Mouse (Mus musculus) heart, embryonic 15.5 days (tissue): Measurements from ENCODE around the gene Zfp652. TPM values are rescaled to one million over a fixed set of nuclear protein-coding genes. Genes with fewer than 3 reads are reported as not detected.
"Not testable (repeated sequence)": the region's sequence is repeated elsewhere in the genome, so short reads cannot be mapped to it uniquely, and the experiment has no call there.

ENCODE experiments used
- ATAC-seq: fragments of 200-750 bp; cut with Nextera tagmentation; replicated peaks from 2 replicates; pipeline ENCODE4 v1.8.0; 2017; ENCODE audit warnings: low read depth, moderate TSS enrichment; ENCODE audit not compliant: insufficient number of reproducible peaks, insufficient read depth, low FRiP score
- H3K27ac ChIP-seq: fragments of 300-500 bp; sonication (generic); 2 replicates; pipeline ENCODE4 v1.5.1; 2015; ENCODE audit warnings: mild to moderate bottlenecking, inconsistent platforms
- H3K27me3 ChIP-seq: fragments of 300-500 bp; sonication (generic); 2 replicates; pipeline ENCODE4 v1.6.1; 2015; ENCODE audit warnings: inconsistent platforms
- H3K36me3 ChIP-seq: fragments of 300-500 bp; sonication (generic); 2 replicates; pipeline ENCODE4 v1.6.1; 2015; ENCODE audit warnings: mild to moderate bottlenecking, inconsistent platforms
- H3K4me1 ChIP-seq: fragments of 300-500 bp; sonication (generic); replicated peaks from 2 replicates; pipeline ENCODE4 v1.6.1; 2015; ENCODE audit warnings: inconsistent platforms
- H3K4me2 ChIP-seq: fragments of 300-500 bp; sonication (generic); 2 replicates; pipeline ENCODE4 v1.6.1; 2015; ENCODE audit warnings: inconsistent platforms, mild to moderate bottlenecking, moderate library complexity
- H3K4me3 ChIP-seq: fragments of 300-500 bp; sonication (generic); 2 replicates; pipeline ENCODE4 v1.5.1; 2015; ENCODE audit warnings: mild to moderate bottlenecking, inconsistent platforms
- H3K9ac ChIP-seq: fragments of 300-500 bp; sonication (generic); 2 replicates; pipeline ENCODE4 v1.6.1; 2015; ENCODE audit warnings: mild to moderate bottlenecking, inconsistent platforms
- H3K9me3 ChIP-seq: fragments of 300-500 bp; sonication (generic); replicated peaks from 2 replicates; pipeline ENCODE4 v1.6.1; 2016; ENCODE audit warnings: inconsistent platforms
- WGBS: fragments of 180-500 bp; shearing (Covaris S2); methylation state at CpG from one replicate; pipeline ENCODE4 v1.1.7; 2015; ENCODE audit warnings: mixed read lengths; 5-methylcytosine and 5-hydroxymethylcytosine counted together
- polyA plus RNA-seq: library from polyadenylated mRNA; unstranded; fragments of >200 nt; fragmentation: Nextera tagmentation; extraction: Ambion mirVana; gene quantifications from 2 replicates; pipeline ENCODE4 v1.2.1, GENCODE M21; 2015

Zfp652 gene
- polyA plus RNA-seq, 1 experiment from 2014 or later, result 12.9 TPM

GRCm38 (mm10) chr11:95859468-95859855 lies 147.0 kb downstream of the Zfp652 start:
- H3K4me1 ChIP-seq, result peaks cover 13% of the 10 kb centered on the region
- peak overlapping the region; percentile 79 for H3K4me3 ChIP-seq
- WGBS, result under 1% methylated on average over 35 of the region's 35 CpGs
- H3K27me3 ChIP-seq, result no peaks in the 10 kb centered on the region
- peak; percentile 47; the same call in 1 of the 2 replicates for ATAC-seq
- peak overlapping the region; percentile 64 for H3K9ac ChIP-seq
- H3K36me3 ChIP-seq, result no peaks in the 10 kb centered on the region
- H3K27ac ChIP-seq, result peak overlapping the region; percentile 89
- H3K9me3 ChIP-seq, result no peaks in the 10 kb centered on the region
- H3K4me2 ChIP-seq, result peak overlapping the region; percentile 85

DNA sequence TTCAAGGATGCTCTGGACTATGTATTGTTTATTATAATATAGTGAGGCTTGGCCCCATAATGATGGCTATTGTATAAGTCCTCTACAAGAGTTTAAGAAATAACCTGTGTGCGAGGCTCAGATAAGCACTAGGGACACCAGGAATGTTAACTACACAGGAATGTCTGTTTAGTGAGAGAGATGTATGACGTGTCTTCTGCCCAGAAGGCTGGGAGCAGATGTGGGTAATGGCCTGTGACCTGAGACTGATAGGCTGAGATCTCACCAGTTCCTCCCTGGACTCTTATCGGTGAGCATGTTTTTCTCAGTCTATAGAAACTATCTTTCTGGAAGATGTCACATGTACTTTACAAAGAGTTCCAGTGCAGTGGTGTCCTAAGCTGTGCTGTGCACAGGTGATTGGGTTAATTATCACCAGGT lies 147.6 kb downstream of the Zfp652 start:
- ATAC-seq, result no peak
- Histone ChIP-seq H3K4me1 (peaks cover 13% of the 10 kb centered on the region), H3K9ac (peak overlapping the region; percentile 64), H3K36me3 (no peaks in the 10 kb centered on the region), H3K9me3 (no peaks in the 10 kb centered on the region), H3K4me2 (peak overlapping the region; percentile 85), H3K4me3 (peak overlapping the region; percentile 79), H3K27me3 (no peaks in the 10 kb centered on the region), H3K27ac (0 out of 2 replicates have a peak overlapping the region, but pooled peaks have one; percentile 89)
- 20% methylated on average over 3 of the region's 3 CpGs for WGBS

DNA sequence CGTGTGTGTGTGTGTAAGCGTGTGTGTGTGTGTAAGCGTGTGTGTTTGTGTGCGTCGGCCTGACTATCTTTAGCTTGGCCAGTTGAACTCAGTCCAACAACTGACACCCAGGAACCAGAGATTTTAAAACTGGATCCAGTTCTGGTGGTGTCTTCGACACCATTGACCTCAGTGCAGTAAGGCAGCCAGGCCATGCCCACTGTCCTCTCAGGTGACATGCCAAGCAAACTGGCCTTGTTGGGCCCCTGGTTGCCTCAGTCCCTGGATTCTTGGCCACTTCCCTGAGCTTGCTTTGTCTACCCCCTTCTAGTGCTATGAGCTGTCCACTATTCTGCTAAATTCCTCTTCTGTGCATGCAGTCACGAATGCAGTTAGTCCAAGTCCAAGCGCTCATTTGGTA lies 148.9 kb downstream of the Zfp652 start:
- Histone ChIP-seq H3K27me3 (no peaks in the 10 kb centered on the region), H3K4me2 (no peak overlapping the region), H3K36me3 (no peaks in the 10 kb centered on the region), H3K9me3 (no peaks in the 10 kb centered on the region), H3K27ac (no peak overlapping the region), H3K4me3 (no peak overlapping the region), H3K4me1 (peaks cover 13% of the 10 kb centered on the region), H3K9ac (no peak overlapping the region)
- ATAC-seq, result no peak
- WGBS, result 88% methylated on average over 8 of the region's 8 CpGs

DNA sequence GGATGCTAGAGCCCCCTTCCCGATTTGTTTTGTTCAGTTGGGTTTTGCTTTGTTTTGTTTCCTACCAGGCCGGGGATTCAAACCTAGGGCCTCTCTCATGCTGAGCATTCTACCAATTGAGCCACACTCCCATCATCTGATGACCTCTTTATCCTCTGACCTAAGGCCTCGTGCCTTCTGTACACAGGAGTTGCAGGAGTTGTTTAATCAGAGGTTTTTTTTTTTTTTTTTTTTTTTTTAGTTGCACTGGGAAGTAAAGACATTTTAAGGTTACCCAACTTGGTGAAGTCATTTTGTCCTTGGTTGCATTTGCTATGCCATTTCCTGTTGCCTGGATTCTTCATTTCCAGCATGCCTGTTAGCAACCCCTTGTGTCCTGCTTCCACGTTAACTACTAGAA lies 157.0 kb downstream of the Zfp652 start:
- Histone ChIP-seq H3K4me2 (no peak overlapping the region), H3K4me1 (no peaks in the 10 kb centered on the region), H3K9ac (no peak overlapping the region), H3K4me3 (no peak overlapping the region), H3K9me3 (no peaks in the 10 kb centered on the region), H3K27me3 (no peaks in the 10 kb centered on the region), H3K27ac (no peak overlapping the region), H3K36me3 (no peaks in the 10 kb centered on the region)
- WGBS, result 67% methylated on average over 4 of the region's 4 CpGs
- ATAC-seq, result no peak

GRCm38 (mm10) chr11:95869918-95870470 lies 157.5 kb downstream of the Zfp652 start:
- H3K27me3 ChIP-seq, result no peaks in the 10 kb centered on the region
- ATAC-seq, result no peak
- H3K27ac ChIP-seq, result no peak overlapping the region
- H3K4me2 ChIP-seq, result no peak overlapping the region
- WGBS, result 60% methylated on average over 6 of the region's 6 CpGs
- H3K36me3 ChIP-seq, result no peaks in the 10 kb centered on the region
- no peaks in the 10 kb centered on the region for H3K4me1 ChIP-seq
- H3K4me3 ChIP-seq, result no peak overlapping the region
- H3K9ac ChIP-seq, result no peak overlapping the region
- no peaks in the 10 kb centered on the region for H3K9me3 ChIP-seq

DNA sequence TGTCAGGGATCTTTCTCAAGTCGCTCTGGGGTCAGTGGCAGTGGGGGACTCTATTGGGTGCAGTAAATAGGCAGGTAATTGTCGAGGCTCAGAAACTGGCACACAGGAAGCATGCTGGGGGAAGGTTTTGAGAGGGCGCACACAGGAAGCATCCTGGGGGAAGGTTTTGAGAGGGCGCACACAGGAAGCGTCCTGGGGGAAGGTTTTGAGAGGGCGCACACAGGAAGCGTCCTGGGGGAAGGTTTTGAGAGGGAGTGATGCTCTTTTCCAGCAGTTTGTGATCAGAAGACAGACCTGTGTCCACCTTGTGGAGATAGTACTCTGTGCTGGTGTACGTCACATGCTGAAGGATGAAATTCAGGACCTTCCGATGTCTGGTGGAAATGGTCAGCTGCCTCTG lies 163.3 kb downstream of the Zfp652 start:
- Histone ChIP-seq H3K9me3 (no peaks in the 10 kb centered on the region), H3K4me2 (no peak overlapping the region), H3K27me3 (0 out of 2 replicates have a peak, but pooled peaks cover 1% of the 10 kb centered on the region), H3K36me3 (no peaks in the 10 kb centered on the region), H3K27ac (no peak overlapping the region), H3K9ac (no peak overlapping the region), H3K4me3 (no peak overlapping the region), H3K4me1 (no peaks in the 10 kb centered on the region)
- 32% methylated on average over 9 of the region's 9 CpGs for WGBS
- ATAC-seq, result no peak

DNA sequence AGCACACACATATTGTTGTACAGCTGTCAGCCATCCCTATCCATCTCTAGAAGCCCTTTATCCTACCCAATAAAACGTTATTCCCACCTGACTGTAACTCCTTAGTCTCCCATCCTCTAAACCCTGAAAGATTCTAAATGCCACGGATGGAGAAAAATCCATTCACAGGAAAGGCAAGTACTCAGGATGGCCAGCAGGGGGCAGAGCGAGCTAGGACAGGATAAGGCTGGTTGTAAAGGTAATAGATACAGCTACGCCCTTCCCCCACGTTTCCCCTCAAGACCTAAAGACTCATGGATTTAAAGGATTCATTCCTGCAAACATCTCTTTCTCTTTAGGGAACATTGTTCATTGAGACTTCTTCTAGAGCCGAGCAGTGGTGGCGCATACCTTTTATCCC lies 163.8 kb downstream of the Zfp652 start:
- no peak overlapping the region for H3K4me2 ChIP-seq
- H3K27me3 ChIP-seq, result peaks cover 6% of the 10 kb centered on the region; the same call in 1 of the 2 replicates
- H3K27ac ChIP-seq, result no peak overlapping the region
- H3K36me3 ChIP-seq, result no peaks in the 10 kb centered on the region
- WGBS, result 22% methylated on average over 7 of the region's 7 CpGs
- H3K4me3 ChIP-seq, result no peak overlapping the region
- H3K9me3 ChIP-seq, result no peaks in the 10 kb centered on the region
- no peaks in the 10 kb centered on the region for H3K4me1 ChIP-seq
- no peak overlapping the region for H3K9ac ChIP-seq
- ATAC-seq, result no peak

GRCm38 (mm10) chr11:95879861-95880260 lies 167.4 kb downstream of the Zfp652 start:
- H3K36me3 ChIP-seq, H3K4me1 ChIP-seq, H3K9me3 ChIP-seq, H3K9ac ChIP-seq, H3K27me3 ChIP-seq, ATAC-seq, H3K27ac ChIP-seq, H3K4me2 ChIP-seq, H3K4me3 ChIP-seq: not testable (repeated sequence)
- WGBS, result 80% methylated on average over 2 of the region's 2 CpGs

Other genes with a start within 250 kb of the Zfp652 start
- gene Nxph3, start 198.1 kb upstream of the Zfp652 start, polyA plus RNA-seq, result 0.08 and 0.16 TPM in 2 replicates
- gene Ngfr, start 124.9 kb upstream of the Zfp652 start, polyA plus RNA-seq, result 3.0 and 6.8 TPM in 2 replicates
- gene Phb, start 45.7 kb upstream of the Zfp652 start, polyA plus RNA-seq, result 237 and 293 TPM in 2 replicates
- gene B130006D01Rik, start 10.9 kb downstream of the Zfp652 start, polyA plus RNA-seq, result 0.71 TPM in 2 replicates
- gene Phospho1, start 111.8 kb downstream of the Zfp652 start, polyA plus RNA-seq, result 4.5 and 5.3 TPM in 2 replicates
- 29.4 and 31.8 TPM in 2 replicates for gene Gngt2, start 124.5 kb downstream of the Zfp652 start, polyA plus RNA-seq
- gene Abi3, start 129.8 kb downstream of the Zfp652 start, polyA plus RNA-seq, result 13.0 and 22.0 TPM in 2 replicates
- gene B4galnt2, start 202.2 kb downstream of the Zfp652 start, polyA plus RNA-seq, result 0.23 and 1.4 TPM in 2 replicates